Mouse (Mus musculus) liver, embryonic 11.5 days (tissue): Measurements from ENCODE around the gene Cyp2d11. TPM values are rescaled to one million over a fixed set of nuclear protein-coding genes. Genes with fewer than 3 reads are reported as not detected.
"Not testable (repeated sequence)": the region's sequence is repeated elsewhere in the genome, so short reads cannot be mapped to it uniquely, and the experiment has no call there.

ENCODE experiments used
- ATAC-seq: fragments of 200-750 bp; cut with Nextera tagmentation; replicated peaks from 2 replicates; pipeline ENCODE4 v1.8.0; 2017; ENCODE audit warnings: moderate number of reproducible peaks, mild to moderate bottlenecking, moderate TSS enrichment, moderate library complexity; ENCODE audit not compliant: low FRiP score
- DNase-seq: peaks from one replicate; pipeline ENCODE4 v3.0.0-alpha.2; 2017; ENCODE audit warnings: low spot score
- H3K27ac ChIP-seq: fragments of 300-500 bp; sonication (generic); 2 replicates; pipeline ENCODE4 v1.5.1; 2014; ENCODE audit warnings: mild to moderate bottlenecking, low read depth, low read length, control low read depth
- H3K27me3 ChIP-seq: fragments of 300-500 bp; sonication (generic); replicated peaks from 2 replicates; pipeline ENCODE4 v1.6.1; 2014; ENCODE audit warnings: low read length, mixed read lengths; ENCODE audit not compliant: control insufficient read depth, insufficient read depth
- H3K36me3 ChIP-seq: fragments of 300-500 bp; sonication (generic); 2 replicates; pipeline ENCODE4 v1.6.1; 2014; ENCODE audit warnings: mild to moderate bottlenecking, low read length, moderate library complexity, mixed read lengths; ENCODE audit not compliant: control insufficient read depth, insufficient read depth
- H3K4me1 ChIP-seq: fragments of 300-500 bp; sonication (generic); replicated peaks from 2 replicates; pipeline ENCODE4 v1.6.1; 2014; ENCODE audit warnings: low read length, mixed read lengths; ENCODE audit not compliant: control insufficient read depth, insufficient read depth
- H3K4me2 ChIP-seq: fragments of 300-500 bp; sonication (generic); 2 replicates; pipeline ENCODE4 v1.6.1; 2014; ENCODE audit warnings: mild to moderate bottlenecking, control low read depth, moderate library complexity
- H3K4me3 ChIP-seq: fragments of 300-500 bp; sonication (generic); 2 replicates; pipeline ENCODE4 v1.5.1; 2014; ENCODE audit warnings: low read depth, low read length, control low read depth
- H3K9ac ChIP-seq: fragments of 300-500 bp; sonication (generic); 2 replicates; pipeline ENCODE4 v1.6.1; 2014; ENCODE audit warnings: low read depth, low read length, control low read depth
- H3K9me3 ChIP-seq: fragments of 300-500 bp; sonication (generic); 2 replicates; pipeline ENCODE4 v1.6.1; 2016; ENCODE audit warnings: low read length, inconsistent platforms, mixed read lengths; ENCODE audit not compliant: control insufficient read depth
- WGBS: fragments of 180-500 bp; shearing (Covaris S2); extraction: QIAGEN DNeasy Blood & Tissue Kit; methylation state at CpG from one replicate; pipeline ENCODE4 v1.1.7; 2014; 5-methylcytosine and 5-hydroxymethylcytosine counted together
- polyA plus RNA-seq: library from polyadenylated mRNA; unstranded; fragments of >200 nt; fragmentation: Nextera tagmentation; extraction: Ambion mirVana; gene quantifications from 2 replicates; pipeline ENCODE4 v1.2.1, GENCODE M21; 2014

Cyp2d11 gene
- polyA plus RNA-seq, 1 experiment from 2014 or later = not detected

GRCm38 (mm10) chr15:82363801-82364200, 30.0 kb downstream of the Cyp2d11 start:
- ATAC-seq, H3K36me3 ChIP-seq, H3K4me3 ChIP-seq, H3K27ac ChIP-seq, H3K9ac ChIP-seq, H3K4me1 ChIP-seq, H3K9me3 ChIP-seq, DNase-seq, H3K4me2 ChIP-seq, H3K27me3 ChIP-seq: not testable (repeated sequence)
- 30% methylated on average over 7 of the region's 12 CpGs for WGBS

- DNase-seq (peak; percentile 26), ATAC-seq (no peak)
- Histone ChIP-seq H3K27me3 (no peaks in the 10 kb centered on the region), H3K9me3 (no peaks in the 10 kb centered on the region), H3K4me3 (no peak overlapping the region), H3K4me2 (no peak overlapping the region), H3K4me1 (peaks cover 8% of the 10 kb centered on the region), H3K9ac (no peak overlapping the region), H3K36me3 (no peaks in the 10 kb centered on the region), H3K27ac (no peak overlapping the region)
- 92% methylated on average over 3 of the region's 4 CpGs for WGBS
Measured at GRCm38 (mm10) chr15:82362234-82362633, 31.6 kb downstream of the Cyp2d11 start.

DNA sequence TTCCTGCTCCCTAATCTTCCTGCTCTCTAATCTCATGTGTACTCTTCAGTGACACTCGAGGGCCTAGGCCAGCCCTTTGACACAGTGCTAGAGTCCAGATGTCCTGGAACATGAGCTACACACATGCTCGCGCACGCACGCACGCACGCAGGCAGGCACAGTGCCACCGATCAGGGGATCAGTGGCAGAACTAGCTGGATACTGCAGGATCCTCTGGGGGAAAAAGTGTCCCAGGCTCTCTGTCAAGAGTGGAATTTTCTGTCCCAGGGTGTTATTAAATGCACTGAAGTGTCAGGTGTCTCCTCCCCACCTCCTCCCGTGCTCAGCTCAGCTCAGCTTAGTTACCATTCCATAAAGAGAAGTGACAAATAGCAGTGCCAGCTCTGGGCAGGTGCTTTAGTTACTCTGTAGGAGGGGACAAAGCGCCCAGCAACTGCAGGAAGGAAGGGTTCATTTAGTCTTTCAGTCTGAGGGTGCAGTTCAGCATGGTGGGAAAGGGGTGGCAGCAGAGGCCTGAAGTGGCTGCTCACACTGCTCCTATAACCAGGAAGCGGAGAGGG, 32.3 kb downstream of the Cyp2d11 start:
- peaks cover 8% of the 10 kb centered on the region for H3K4me1 ChIP-seq
- H3K36me3 ChIP-seq = no peaks in the 10 kb centered on the region
- no peak overlapping the region for H3K4me2 ChIP-seq
- H3K27me3 ChIP-seq = no peaks in the 10 kb centered on the region
- H3K9ac ChIP-seq = no peak overlapping the region
- peak overlapping the region; percentile 48 for H3K27ac ChIP-seq
- DNase-seq (no peak), ATAC-seq (no peak)
- no peak overlapping the region for H3K4me3 ChIP-seq
- no peaks in the 10 kb centered on the region for H3K9me3 ChIP-seq
- WGBS = 74% methylated on average over 11 of the region's 11 CpGs

- H3K36me3 ChIP-seq = no peaks in the 10 kb centered on the region
Measured at GRCm38 (mm10) chr15:82358431-82359260, 35.2 kb downstream of the Cyp2d11 start.

DNA sequence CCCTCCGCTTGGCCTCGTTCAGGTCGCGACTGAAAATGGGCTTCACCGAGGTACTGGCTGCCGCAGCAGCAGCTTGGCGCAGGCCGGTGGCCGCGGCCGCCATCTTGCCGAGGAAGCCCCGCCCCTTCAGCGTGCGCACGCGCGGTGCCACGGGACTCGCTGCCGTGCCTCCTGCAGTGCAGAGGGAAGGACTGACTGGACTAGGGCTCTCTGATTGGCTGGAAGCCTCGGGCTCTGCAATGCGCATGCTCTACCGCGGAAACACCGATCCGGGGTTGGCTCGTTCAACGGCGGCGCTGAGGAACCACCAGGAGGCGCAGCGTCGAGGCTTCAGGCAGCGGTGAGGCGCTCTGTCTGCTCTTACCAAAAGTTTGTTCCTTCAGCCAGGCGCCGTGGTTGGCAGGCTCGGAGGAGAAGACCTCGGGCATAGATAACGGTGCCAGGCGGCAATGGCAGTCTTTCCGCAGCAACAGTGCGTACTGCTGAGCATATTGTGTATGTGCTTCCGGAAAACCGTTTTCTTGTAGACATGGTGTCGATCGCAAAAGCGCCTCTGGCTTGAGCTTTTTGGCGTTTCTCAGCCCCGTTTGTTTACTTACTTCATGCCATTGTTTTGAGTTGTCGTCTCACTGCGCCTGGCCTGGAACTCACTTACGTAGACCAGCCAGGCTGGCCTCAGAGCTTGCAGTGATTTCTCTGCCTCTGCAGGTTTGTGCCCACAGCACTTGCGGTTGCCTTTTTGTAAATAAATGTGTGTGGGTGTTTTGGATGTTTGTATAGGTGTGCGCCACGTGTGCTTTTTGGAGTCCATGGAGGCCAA, 39.5 kb downstream of the Cyp2d11 start, which contains the start of gene Ndufa6:
Ndufa6 (minus strand) TSS at position 197 of the 820 bp plus-strand sequence.
- H3K4me2 ChIP-seq = peak within 1 kb of the TSS; percentile 95
- H3K9me3 ChIP-seq = no peaks in the 10 kb centered on the region
- peak within 1 kb of the TSS; percentile 96 for H3K9ac ChIP-seq
- H3K4me1 ChIP-seq = peaks cover 21% of the 10 kb centered on the region
- peak; percentile 92 for DNase-seq
- H3K27ac ChIP-seq = peak within 1 kb of the TSS; percentile 82
- peak within 1 kb of the TSS; percentile 100 for H3K4me3 ChIP-seq
- ATAC-seq = peak; percentile 99
- no peaks in the 10 kb centered on the region for H3K27me3 ChIP-seq
- 2% methylated on average over 57 of the region's 57 CpGs for WGBS
- peaks cover 6% of the 10 kb centered on the region for H3K36me3 ChIP-seq

More at GRCm38 (mm10) chr15:82358431-82359260, 35.2 kb downstream of the Cyp2d11 start:
- Histone ChIP-seq H3K27me3 (no peaks in the 10 kb centered on the region), H3K9ac (no peak overlapping the region), H3K4me1 (peaks cover 8% of the 10 kb centered on the region), H3K27ac (peak overlapping the region; percentile 17; the same call in 1 of the 2 replicates), H3K4me2 (no peak overlapping the region), H3K4me3 (no peak overlapping the region), H3K9me3 (no peaks in the 10 kb centered on the region)
- DNase-seq (no peak), ATAC-seq (no peak)
- 62% methylated on average over 22 of the region's 22 CpGs for WGBS

DNA sequence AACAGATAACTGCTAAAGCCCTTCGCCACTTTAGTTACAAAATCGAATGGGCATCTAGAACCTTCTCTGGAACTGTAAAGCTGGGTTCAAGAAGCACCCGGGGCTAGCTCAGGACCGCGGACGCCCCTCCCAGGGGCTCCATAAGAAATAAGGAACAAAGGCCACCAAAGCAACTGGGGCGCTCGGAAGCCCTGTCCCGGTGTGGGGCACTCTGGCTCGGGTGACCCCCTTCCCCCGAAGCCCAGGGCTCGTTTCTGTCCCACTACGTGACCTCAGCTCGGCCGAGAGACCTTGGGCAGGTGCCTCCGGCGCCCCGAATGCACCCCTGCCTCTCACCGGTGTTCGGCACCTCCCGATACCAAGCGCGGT, 40.1 kb downstream of the Cyp2d11 start:
- WGBS = under 1% methylated on average over 23 of the region's 23 CpGs
- peak overlapping the region; percentile 96 for H3K9ac ChIP-seq
- H3K27ac ChIP-seq = peak overlapping the region; percentile 69
- no peaks in the 10 kb centered on the region for H3K27me3 ChIP-seq
- peak; percentile 24 for ATAC-seq
- DNase-seq = no peak
- peak overlapping the region; percentile 100 for H3K4me3 ChIP-seq
- peak overlapping the region; percentile 95 for H3K4me2 ChIP-seq
- H3K36me3 ChIP-seq = peaks cover 12% of the 10 kb centered on the region
- H3K9me3 ChIP-seq = no peaks in the 10 kb centered on the region
- H3K4me1 ChIP-seq = peaks cover 26% of the 10 kb centered on the region

DNA sequence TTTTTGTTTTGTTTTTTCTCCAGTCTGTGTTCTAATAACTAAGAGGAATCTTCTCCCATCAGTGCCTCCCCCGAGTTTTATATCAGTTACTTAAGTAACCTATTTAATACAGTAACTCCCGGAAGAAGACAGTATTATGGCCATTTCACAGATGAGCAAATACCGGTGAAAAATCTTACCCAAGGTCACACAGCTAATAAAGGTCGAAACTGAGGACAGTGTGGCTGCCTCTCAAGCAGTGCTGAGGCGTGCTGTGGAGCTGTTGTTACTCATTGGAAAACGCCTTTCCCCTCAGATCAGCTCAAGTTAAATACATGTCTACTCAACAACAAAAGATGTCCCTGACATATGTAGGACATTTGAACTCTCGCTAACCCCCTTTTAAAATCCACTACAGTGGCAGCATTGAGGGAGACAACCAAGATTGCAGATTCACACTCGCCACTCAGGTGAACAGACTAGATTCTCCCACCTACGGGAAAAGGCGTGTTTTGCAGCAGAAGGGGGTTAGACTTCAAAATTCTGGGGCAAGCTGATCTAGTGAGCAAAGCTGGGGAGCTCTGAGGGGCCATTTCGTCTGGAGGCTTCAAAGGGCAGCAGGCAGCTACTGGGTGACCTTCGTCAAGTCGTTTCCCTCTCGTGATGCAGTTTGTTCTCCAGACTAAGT, 40.6 kb downstream of the Cyp2d11 start:
- peak overlapping the region; percentile 100 for H3K4me3 ChIP-seq
- DNase-seq = no peak
- peaks cover 31% of the 10 kb centered on the region for H3K4me1 ChIP-seq
- peak overlapping the region; percentile 96 for H3K9ac ChIP-seq
- H3K9me3 ChIP-seq = no peaks in the 10 kb centered on the region
- H3K36me3 ChIP-seq = peaks cover 16% of the 10 kb centered on the region
- H3K27ac ChIP-seq = peak overlapping the region; percentile 69
- ATAC-seq = no peak
- H3K4me2 ChIP-seq = peak overlapping the region; percentile 95
- no peaks in the 10 kb centered on the region for H3K27me3 ChIP-seq
- 22% methylated on average over 14 of the region's 14 CpGs for WGBS

DNA sequence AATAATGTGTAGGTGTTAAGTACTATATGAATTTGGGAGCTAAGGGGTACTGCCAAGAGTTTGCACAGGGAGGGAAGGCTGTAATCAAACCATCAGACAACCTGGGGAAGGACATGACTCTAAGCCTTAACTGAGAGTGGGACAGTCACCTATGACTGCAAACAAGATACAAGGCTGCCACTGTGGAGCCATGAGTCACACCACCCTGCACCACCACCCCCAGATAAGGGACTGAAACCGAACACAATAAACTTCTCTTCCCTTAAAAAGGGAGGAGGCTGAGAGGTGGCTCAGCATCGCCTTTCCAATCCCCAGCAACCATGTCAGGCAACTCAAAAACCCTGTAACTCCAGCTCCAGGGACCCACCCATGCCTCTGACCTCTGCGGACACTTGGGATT, 42.3 kb downstream of the Cyp2d11 start:
- peak overlapping the region; percentile 31; the same call in 1 of the 2 replicates for H3K4me3 ChIP-seq
- DNase-seq (no peak), ATAC-seq (peak; percentile 40)
- H3K4me2 ChIP-seq = peak overlapping the region; percentile 95
- no peaks in the 10 kb centered on the region for H3K27me3 ChIP-seq
- H3K9ac ChIP-seq = peak overlapping the region; percentile 22; the same call in 1 of the 2 replicates
- WGBS = 57% methylated on average over 3 of the region's 3 CpGs
- H3K4me1 ChIP-seq = peaks cover 44% of the 10 kb centered on the region
- no peaks in the 10 kb centered on the region for H3K9me3 ChIP-seq
- H3K36me3 ChIP-seq = peaks cover 18% of the 10 kb centered on the region
- peak overlapping the region; percentile 65 for H3K27ac ChIP-seq
